ENCODE assay signal across 8 mouse cellular contexts in the genomic region with DNA sequence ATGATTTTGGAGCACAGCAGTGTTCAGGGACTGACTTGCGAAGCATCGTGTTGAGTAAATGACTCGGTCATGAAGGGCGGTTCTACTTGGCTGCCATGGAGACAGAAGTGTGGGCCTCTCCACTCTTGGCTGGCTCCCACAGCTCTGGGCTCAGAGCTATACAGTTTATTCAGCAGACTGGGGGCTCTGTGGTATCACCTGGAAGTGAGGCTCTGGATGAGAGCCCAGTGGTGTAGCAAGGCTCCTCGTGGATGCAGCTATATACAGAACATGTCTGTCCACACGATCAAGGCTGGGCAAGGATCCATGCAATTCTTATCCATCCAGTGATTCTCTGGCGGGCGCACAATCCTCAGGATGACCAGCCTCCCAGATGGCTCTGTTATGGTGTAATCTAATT.
DNase-seq lines count a peak whose midpoint lies in the region; ATAC-seq and TF ChIP-seq lines count a peak whose summit lies in the region.
"Had no signal": no experiment of that assay in that cellular context is flagged by ENCODE, and none has a peak within 500 bp of the region (broad histone marks: within the 10 kb centered on the region; RNA-seq: fewer than 3 reads in every experiment).

No protein-coding gene starts in this region.

- H3K36me3 ChIP-seq in stomach, postnatal 0 days (ENCODE audit: control insufficient read depth, insufficient read depth, low read length), result no peaks in the 10 kb centered on the region

- H3K9me3 ChIP-seq in stomach, postnatal 0 days (ENCODE audit: control insufficient read depth, low read length), result no peaks in the 10 kb centered on the region

- 50% methylated on average over 8 of the region's 8 CpGs for WGBS in stomach, postnatal 0 days

- no peaks in the 10 kb centered on the region for H3K27me3 ChIP-seq in stomach, postnatal 0 days (ENCODE audit: control insufficient read depth, insufficient read depth, low read length)

- 0 out of 2 replicates have a peak, but pooled peaks cover 2% of the 10 kb centered on the region for H3K4me1 ChIP-seq in stomach, postnatal 0 days (replicated peaks; ENCODE audit: control insufficient read depth, insufficient read depth)

- DNase-seq in urinary bladder, postnatal 25 days (ENCODE audit: low spot score), result peak; percentile 14
- no peak for DNase-seq in urinary bladder, adult 2 months (ENCODE audit: low spot score)
- peak; percentile 74 to 85 for DNase-seq in heart, adult 9 months (ENCODE audit: low spot score in 2 of 2)
- peak; percentile 80 to 82 for DNase-seq in lung, adult 18-20 months
- peak; percentile 33 for DNase-seq in stomach, postnatal 0 days (ENCODE audit: low spot score)
- no peak for DNase-seq in embryo, embryonic 9.5 days (ENCODE audit: extremely low spot score)

- no peak overlapping the region for H3K9ac ChIP-seq in stomach, postnatal 0 days (ENCODE audit: low read length)

- ATAC-seq in stomach, postnatal 0 days (ENCODE audit: low FRiP score, low TSS enrichment), result 0 out of 2 replicates have a peak, but pooled peaks have one; percentile 54
- no peak for ATAC-seq in activated CD4-positive, CD25-positive, alpha-beta regulatory T cell, adult 4 months

- no peak overlapping the region for H3K27ac ChIP-seq in stomach, postnatal 0 days (replicated peaks)
- H3K27ac ChIP-seq: kidney, postnatal 0 days had no signal

- TF ChIP-seq EP300 in stomach, postnatal 0 days (optimal IDR thresholded peaks at IDR 0.05), result no peak

- H3K4me3 ChIP-seq in stomach, postnatal 0 days (ENCODE audit: low read depth, low read length), result no peak overlapping the region

- H3K4me2 ChIP-seq in stomach, postnatal 0 days (replicated peaks; ENCODE audit: low read depth), result no peak overlapping the region

- no peak for TF ChIP-seq CTCF in stomach, postnatal 0 days (IDR thresholded peaks at IDR 0.05; ENCODE audit: low read depth)

Comparison
In these comparisons a context has a peak if more than half of its experiments do, and no peak if none do; other contexts are left out.
1. DNase-seq: peak in urinary bladder, postnatal 25 days (single experiment), heart, adult 9 months (2 of 2), lung, adult 18-20 months (2 of 2) and stomach, postnatal 0 days (single experiment); none in urinary bladder, adult 2 months (single experiment) and embryo, embryonic 9.5 days (single experiment).